Mouse (Mus musculus): ENCODE measurements at regions not wholly inside any gene's neighbourhood (a gene's known extent, or its start where the extent isn't known, plus 50 kb on each side); places are given as distances from the start of the nearest gene placed in this dataset.
A peak's percentile ranks its signal among the peaks of the same experiment; 100 is the strongest.

GRCm38 (mm10) chr10:70336741-70337140, 91.8 kb downstream of the Slc16a9 start:
- DNase-seq (ENCODE audit: low spot score in 2 of 2) = no peak

DNA sequence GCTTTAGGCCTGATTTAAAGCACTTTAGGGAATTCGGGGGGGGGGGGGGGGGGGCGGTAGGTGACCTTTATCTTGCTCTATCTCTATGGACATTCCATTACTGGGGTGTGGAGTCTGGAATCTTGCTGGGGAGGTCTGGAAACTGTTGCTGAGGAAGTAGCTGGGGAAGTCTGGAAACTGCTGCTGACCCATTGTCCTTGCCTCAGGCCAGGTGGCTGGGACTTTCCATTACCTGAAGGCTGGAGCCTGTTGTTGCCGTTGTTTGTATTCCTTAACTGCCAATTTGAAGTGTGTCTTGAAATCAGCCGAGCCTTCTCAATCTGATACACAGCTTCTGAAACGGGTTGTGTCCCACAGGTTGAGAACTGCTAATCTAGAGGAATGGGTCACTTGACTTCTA, 80.9 kb upstream of the Fam13c start:
- no peak for DNase-seq (ENCODE audit: low spot score in 2 of 2)

DNA sequence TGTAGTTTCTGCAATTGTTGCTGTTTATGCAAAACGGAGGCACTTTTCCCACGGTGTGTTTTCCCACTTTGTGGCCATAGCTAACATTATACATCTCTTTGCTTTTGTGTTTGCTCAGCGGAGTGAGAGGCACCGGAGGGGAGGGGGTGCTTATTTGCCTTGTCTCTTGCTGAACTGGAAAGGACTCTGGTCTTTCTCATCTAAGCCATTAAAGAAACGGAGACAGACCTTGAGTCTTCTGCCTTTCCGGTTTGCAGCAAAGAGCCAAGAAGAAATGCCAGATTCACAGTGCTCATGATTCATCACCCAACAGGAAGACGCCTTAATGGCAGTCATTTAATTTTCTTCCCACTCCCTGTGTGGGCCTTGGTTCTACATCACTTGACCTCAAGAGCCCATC, 80.4 kb upstream of the Fam13c start:
- DNase-seq (ENCODE audit: low spot score in 2 of 2) = no peak

GRCm38 (mm10) chr10:70363054-70363453, 77.2 kb upstream of the Fam13c start:
- DNase-seq (ENCODE audit: low spot score in 2 of 2) = no peak

DNA sequence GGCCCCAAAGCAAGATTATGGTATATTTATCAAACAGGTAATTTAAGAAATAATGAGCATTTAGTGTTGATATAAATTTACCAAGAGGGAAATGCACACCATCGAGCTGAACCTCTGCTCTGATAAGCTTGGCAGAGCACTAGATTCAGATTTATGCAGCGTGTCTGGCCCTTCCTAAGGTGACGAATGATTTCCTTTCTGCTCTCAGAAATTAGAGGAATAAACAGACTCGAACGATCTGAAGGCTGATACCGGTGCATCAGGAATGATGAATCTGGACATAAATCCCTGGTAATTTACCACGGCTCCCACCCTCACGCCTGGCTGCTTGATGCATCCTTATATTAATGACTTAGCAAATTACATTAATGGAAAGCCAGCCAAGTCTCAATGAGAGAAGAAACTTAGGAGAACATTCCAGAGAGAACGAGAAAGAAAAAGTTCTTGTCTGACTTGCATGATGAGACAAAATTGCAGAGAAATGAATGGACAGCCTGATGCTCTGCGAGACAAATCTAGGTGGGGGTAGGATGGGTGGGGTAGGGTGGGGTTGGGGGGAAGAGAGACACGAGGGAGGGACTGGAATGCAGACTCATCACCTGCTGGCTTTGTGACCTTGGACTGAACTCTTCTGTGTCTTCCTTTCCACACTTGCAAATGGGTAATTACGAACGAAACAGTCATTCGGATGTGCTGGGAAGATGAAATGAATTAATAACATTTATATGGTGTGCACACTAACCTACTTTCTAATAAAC, 75.9 kb upstream of the Fam13c start:
- DNase-seq (ENCODE audit: low spot score in 2 of 2) = no peak

DNA sequence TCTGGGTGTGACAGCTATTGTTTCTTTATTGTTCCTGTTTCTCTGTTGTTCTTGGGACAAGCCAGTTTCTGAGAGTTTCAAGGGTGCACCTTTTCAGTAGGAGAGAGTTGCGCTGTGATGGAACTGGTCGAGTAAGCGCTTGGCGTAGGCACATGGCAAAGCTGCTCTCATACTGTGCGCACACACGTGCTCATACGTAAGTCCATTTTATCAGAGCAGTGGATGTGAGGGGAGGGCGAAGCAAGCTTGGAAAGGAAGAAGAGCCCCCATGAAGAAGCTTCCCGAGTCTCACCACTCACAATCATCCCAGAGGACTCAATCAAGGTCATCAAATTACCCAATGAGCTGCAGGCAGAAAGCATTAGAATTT, 75.3 kb upstream of the Fam13c start:
- DNase-seq (ENCODE audit: low spot score in 2 of 2) = no peak

GRCm38 (mm10) chr10:70365504-70365903, 74.8 kb upstream of the Fam13c start:
- DNase-seq (ENCODE audit: low spot score in 2 of 2) = no peak

- DNase-seq (ENCODE audit: low spot score in 2 of 2) = no peak
Observed at GRCm38 (mm10) chr10:70367866-70368265, 72.4 kb upstream of the Fam13c start.

DNA sequence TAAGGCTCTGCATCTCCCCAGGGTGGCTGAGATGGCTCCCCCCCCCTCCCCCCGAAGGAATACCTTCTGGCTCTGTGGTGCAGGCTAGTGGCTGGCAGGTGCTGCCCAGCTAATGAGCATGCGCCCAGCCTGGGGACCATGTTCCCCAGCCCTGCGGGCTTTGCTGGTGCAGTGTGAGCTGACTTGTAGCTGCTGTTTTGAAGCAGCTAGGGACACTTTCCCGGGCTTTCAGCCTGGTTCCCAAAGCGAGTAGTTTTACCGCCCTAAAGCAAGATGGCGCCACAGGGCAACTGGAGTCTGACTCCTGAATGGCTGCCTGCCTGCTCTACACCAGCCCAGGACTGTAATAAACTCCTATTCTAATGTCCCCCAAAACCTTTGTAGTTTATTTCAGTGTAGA, 71.6 kb upstream of the Fam13c start:
- peak; percentile 52 for DNase-seq (ENCODE audit: low spot score in 2 of 2)

GRCm38 (mm10) chr10:70372411-70373136, 67.7 kb upstream of the Fam13c start:
- DNase-seq (ENCODE audit: low spot score in 2 of 2) = peak; percentile 14 to 32

DNA sequence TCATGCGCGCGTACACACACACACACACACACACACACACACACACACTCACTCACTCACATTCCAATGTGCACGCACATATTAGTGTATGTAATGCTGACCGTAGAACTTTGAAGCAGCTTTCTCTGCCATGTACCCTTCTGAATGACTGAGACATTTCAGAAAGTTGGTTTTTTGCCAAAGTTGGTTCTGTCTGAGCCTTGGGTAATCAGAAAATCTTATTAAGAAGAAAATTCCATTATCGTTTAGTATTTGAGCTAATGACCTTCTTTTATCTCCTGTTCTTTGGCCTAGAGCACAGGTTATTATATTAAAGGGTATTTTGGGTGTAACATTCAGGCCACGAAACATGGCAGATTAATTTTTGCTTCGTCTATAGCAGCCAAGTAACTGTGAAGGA, 67.1 kb upstream of the Fam13c start:
- no peak for DNase-seq (ENCODE audit: low spot score in 2 of 2)

GRCm38 (mm10) chr10:70373836-70374235, 66.4 kb upstream of the Fam13c start:
- DNase-seq (ENCODE audit: low spot score in 2 of 2) = no peak

DNA sequence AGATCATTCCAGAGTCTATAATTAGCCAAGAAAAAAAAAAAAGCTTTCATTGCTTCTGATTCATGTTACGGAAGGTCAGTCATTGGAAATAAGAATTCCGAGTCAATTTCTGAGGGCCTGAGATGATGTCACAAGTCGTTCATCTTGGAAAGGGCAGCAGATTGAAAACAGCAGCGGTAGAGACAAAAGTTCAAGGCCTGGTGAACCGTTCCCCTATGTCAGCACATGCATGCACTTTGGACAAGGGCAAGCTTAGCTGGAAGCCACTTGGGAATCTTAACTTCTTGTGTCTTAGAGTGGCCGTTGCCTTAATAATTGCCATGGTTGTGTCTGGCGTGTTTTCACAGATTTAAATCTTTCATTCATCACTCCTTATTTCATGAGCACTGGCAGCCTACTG, 65.6 kb upstream of the Fam13c start:
- DNase-seq (ENCODE audit: low spot score in 2 of 2) = no peak

GRCm38 (mm10) chr10:70380041-70380651, 60.1 kb upstream of the Fam13c start:
- peak; percentile 20 to 22 for DNase-seq (ENCODE audit: low spot score in 2 of 2)

- no peak for DNase-seq (ENCODE audit: low spot score in 2 of 2)
Observed at GRCm38 (mm10) chr10:70384689-70385088, 55.6 kb upstream of the Fam13c start.

GRCm38 (mm10) chr10:70387729-70388128, 52.6 kb upstream of the Fam13c start:
- DNase-seq (ENCODE audit: low spot score in 2 of 2) = no peak
